Mouse (Mus musculus) skeletal muscle tissue, postnatal 0 days (tissue): ENCODE results near the gene Olfr453. TPM values are rescaled to one million over a fixed set of nuclear protein-coding genes. Genes with fewer than 3 reads are reported as not detected.

ENCODE experiments used
- polyA plus RNA-seq: library from polyadenylated mRNA; unstranded; fragments of >200 nt; fragmentation: Nextera tagmentation; extraction: Ambion mirVana; gene quantifications from 2 replicates; pipeline ENCODE4 v1.2.1, GENCODE M21; 2015

Gene Olfr453
- polyA plus RNA-seq: not detected in 2 replicates

GRCm38 (mm10) chr6:42739071-42739470, at the start of gene Olfr453:
Gene Olfr453, plus strand, starts transcription at chr6:42739371.

DNA sequence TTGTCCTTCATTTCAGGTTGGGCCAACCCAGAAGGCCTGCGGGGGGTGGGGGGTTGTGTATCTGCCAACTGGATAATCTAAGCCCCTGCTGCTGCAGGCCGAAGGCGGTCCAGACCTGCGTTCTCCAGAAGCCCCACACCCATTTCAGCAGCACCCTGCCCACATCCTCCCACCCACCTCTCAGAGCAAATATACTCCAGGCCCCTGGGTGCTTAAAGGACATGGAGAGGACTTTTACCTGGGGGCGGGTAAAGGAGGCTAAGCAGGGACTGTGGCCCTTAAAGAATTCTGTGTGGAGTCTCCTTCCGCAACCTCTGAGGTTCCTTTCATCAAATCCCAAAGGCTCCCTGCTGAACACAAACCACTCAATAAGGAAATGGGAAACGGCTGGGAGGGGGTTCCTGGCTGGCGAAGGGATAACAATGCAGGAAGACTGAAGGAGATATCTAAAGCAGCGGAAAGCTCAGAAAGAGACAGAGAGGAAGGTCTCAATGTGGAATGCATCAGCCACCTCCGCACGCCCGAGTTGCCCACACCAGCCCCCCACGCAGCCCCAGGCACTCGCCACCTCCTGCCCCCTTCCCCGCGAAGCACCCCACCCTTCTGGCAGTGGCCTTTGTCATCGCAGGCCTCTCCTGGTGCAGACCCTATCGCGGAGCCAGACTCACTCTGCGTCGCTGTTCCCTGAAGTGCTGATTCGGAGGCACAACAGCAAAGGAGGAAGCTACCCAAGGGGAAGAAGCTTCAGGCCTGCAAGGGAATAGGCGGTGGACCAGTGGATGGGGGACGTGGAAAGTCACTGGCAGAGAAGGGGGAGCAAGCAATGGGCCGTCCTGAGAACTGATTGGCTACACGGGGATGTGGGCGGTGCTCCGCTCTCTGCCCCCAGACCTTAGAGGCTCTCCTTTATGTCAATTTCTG, 29.6 kb upstream of the Olfr453 start, which contains the start of gene Tcaf1:
Gene Tcaf1, minus strand, starts transcription at position 798 of the 921 bp plus-strand sequence.

GRCm38 (mm10) chr6:42756104-42756503, 16.9 kb downstream of the Olfr453 start, which contains the start of gene Olfr38:
Gene Olfr38, plus strand, starts transcription at chr6:42756404.

DNA sequence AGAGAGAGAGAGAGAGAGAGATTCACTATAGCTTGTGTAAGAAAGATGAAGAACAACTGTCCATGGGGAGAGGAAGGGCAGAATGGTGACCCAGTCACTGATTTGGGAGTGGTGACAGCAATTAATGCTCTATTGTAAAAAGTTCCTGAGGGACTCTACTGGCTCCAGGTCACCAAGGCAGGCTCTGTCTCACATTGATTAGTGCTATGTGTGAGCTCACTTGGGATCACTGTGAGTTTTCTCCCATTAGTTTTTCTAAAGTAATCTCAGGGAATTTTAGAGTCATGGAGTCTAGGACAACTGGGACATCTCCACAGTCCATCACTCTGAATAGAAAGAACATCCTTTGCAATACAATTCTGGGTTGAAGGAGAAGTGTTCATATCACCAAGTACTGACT, 45.6 kb downstream of the Olfr453 start, which contains the start of gene Olfr452:
Gene Olfr452, plus strand, starts transcription at position 301 of the 400 bp plus-strand sequence.

Other genes starting within 250 kb of the Olfr453 start
- gene Olfr455, start 191.8 kb upstream of the Olfr453 start, polyA plus RNA-seq: not detected in 2 replicates
- not detected in 2 replicates for gene Tcaf3, start 141.7 kb upstream of the Olfr453 start, polyA plus RNA-seq
- 2.5 and 3.0 TPM in 2 replicates for gene Tcaf2, start 94.1 kb upstream of the Olfr453 start, polyA plus RNA-seq
- 52.9 and 53.7 TPM in 2 replicates for gene Tcaf1, start 29.3 kb upstream of the Olfr453 start, polyA plus RNA-seq
- not detected in 2 replicates for gene Olfr38, start 17.0 kb downstream of the Olfr453 start, polyA plus RNA-seq
- not detected in 2 replicates for gene Olfr452, start 45.7 kb downstream of the Olfr453 start, polyA plus RNA-seq
- not detected in 2 replicates for gene Olfr450, start 72.6 kb downstream of the Olfr453 start, polyA plus RNA-seq
- gene Olfr449, start 95.0 kb downstream of the Olfr453 start, polyA plus RNA-seq: not detected in 2 replicates
- not detected in 2 replicates for gene Olfr448, start 151.1 kb downstream of the Olfr453 start, polyA plus RNA-seq
- not detected in 2 replicates for gene Olfr447, start 169.5 kb downstream of the Olfr453 start, polyA plus RNA-seq
- not detected in 2 replicates for gene Olfr446, start 182.0 kb downstream of the Olfr453 start, polyA plus RNA-seq
- not detected in 2 replicates for gene Olfr444, start 209.7 kb downstream of the Olfr453 start, polyA plus RNA-seq